Mouse (Mus musculus): ENCODE data around the gene Gm3336.

GRCm38 (mm10) chr8:70743656-70744590 is 25.6 kb downstream of the Gm3336 start:
- TF ChIP-seq CTCF (IDR thresholded peaks at IDR 0.05; ENCODE audit: low read depth, low read length) (no peak), POLR2A (IDR thresholded peaks at IDR 0.05; ENCODE audit: extremely low read depth, insufficient read depth, low read length) (0 out of 2 replicates have a peak, but pooled peaks have one; percentile 35)

Measured in liver, adult 2 months (tissue).